Mouse (Mus musculus) 3T3-L1 (cell line): ENCODE results near the gene Rangap1.

Source experiments
- DNase-seq: peaks from one replicate; pipeline ENCODE4 v3.0.0-alpha.2; 2015; ENCODE audit warnings: low read depth, low spot score

The Rangap1 gene

DNA sequence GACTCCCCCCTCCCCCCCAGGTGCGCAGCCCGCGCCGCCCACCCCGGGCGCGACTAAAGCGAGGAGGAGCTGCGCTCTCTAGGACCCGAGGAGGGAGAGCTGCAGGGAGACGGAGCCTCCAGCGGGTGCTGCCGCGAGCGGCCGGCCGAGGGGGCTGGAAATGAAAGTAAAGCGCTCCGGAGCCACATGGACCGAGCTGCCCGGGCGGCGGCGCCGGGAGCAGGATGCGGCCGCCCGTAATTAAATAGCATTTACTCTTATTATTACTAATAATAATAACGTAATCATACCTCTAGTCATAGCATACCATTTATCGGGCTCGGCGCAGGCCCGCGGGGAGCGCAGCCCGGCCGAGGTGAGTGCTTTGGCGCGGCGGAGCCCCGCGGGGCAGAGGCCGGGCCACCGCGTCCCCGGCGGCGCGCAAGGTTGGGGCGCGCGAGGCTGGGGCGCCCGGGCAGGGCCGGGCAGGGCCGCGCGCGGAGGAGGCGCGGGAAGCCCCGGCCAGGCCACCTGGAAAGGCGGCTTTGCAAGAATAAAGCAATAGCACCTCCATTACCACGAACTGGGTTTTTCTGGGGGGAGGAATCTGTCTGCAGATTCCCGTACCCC is at the start of gene Rangap1, which contains the start of gene Zc3h7b:
Gene Rangap1, minus strand, starts transcription at position 539 of the 609 bp plus-strand sequence.
Gene Zc3h7b, plus strand, starts transcription at position 66 of the 609 bp plus-strand sequence.
- DNase-seq = peak; percentile 68

DNA sequence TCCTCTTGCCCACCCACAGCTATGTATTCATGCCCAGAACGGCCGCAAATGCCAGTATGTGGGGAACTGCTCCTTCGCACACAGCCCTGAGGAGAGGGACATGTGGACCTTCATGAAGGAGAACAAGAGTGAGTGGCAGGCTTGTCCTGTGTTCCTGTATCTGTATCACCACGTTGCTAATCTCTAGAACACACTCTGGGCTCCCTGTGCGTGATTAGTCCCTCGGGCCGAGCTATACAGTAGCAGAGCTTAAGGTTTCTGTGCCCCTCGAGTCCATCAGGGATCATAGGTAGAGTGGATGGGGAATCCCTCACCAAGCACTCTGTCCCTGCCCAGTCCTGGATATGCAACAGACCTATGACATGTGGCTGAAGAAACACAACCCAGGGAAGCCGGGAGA is 47.1 kb upstream of the Rangap1 start:
- DNase-seq = no peak

DNA sequence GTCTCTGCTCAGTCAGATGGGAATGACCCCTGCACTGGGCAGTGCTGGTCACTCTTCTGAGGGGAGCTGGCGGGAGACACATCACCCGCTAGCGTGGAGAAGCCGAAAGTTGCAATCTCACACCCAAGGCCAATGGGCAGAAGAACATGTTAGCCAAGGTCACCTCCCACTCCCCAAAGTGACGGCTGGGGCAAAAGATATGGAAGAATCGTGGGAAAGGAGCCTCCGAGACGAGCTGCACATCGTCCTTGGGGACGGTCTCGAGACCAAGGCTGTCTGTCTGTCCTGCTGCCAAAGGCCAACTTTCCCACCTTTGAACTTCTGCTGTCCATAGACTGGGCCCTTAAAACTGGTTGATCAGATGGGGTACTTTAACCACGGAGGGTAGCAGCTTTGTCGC is 42.2 kb upstream of the Rangap1 start:
- DNase-seq = no peak

DNA sequence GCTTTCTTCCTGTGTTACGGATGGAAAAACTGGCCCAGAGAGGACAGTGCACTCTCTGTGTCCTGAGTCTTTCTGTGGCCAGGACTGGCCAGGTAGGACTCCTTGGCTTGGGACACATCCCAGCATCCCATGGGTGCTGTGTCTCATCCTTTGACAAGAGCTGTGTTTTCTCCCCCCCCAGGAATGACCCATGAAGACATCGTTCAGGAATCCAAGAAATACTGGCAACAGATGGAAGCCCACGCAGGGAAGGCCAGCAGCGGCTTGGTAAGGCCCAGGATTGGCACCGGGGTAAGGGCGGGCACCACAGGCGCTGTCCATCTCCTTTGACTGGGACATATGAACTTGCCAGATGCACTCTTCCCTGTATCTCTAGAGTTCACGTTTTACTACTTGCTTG is 40.4 kb upstream of the Rangap1 start:
- no peak for DNase-seq

DNA sequence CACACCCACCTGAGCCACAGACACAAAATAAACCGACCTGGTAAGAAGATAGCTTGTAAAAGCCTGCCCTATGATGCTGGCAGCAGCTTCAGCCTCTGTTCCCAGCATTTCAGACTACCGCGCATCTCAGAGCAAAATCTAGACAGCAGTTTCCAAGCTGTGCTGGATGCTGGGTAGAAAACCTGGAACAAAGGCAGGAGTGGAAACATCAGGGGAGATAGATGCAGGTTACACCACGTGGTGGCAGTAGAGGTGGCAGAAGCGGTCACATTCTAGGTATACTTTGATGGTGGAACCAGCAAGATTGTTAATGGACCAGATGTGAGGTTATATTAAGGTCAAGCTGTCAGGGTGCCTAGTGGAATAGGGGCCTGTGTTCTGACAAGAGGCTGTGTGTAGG is 39.4 kb upstream of the Rangap1 start:
- DNase-seq = peak; percentile 27

DNA sequence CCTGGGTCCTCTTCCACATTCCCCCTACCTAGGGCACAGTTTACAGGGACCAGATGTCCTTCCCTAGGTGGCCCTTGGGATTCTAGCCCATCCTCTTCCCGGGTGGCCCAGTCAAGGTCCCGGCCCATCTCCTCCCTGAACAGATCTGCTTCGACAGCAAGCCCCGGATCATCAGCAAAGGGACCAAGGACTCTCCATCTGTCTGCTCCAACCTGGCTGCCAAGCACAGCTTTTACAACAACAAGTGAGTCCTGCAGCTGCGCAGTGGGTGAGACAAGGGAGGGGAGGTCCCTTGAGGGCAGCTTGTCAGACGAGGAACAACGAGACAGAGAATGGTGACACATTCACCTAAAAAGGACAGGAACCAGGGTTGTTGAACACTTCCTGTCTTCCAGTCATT is 36.5 kb upstream of the Rangap1 start:
- DNase-seq = no peak

DNA sequence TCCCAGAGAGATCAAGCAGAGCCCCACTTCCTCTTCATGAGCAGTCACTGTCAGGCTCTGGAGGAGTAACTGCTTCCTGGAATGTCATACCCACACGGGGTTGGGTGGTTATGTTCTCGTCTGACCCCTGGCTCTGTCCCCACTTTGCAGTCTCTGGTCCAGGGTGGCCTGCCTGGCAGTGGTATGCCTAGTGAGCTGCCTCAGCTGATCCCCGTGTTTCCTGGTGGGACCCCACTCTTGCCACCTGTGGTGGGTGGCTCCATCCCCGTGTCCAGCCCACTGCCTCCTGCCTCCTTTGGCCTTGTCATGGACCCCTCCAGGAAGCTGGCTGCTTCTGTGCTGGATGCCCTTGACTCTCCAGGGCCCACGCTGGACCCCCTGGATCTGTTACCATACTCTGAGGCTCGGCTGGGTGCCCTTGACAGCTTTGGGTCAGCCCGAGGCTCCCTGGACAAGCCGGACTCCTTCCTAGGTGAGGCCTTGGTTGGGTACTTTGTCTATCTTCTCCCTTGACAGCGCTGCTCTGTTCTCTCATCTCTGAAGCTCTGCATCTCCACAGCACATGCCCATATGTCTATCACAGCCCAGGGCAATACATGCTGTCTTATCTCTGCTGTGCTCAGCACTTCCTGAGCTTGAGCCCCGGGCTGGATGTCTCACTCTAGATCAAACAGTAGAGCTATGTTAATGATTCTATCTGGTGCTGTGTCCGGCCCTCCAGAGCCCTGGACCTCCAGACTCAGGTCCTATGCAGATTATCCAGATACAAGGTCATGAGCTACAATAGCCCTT is 31.5 kb upstream of the Rangap1 start:
- no peak for DNase-seq

DNA sequence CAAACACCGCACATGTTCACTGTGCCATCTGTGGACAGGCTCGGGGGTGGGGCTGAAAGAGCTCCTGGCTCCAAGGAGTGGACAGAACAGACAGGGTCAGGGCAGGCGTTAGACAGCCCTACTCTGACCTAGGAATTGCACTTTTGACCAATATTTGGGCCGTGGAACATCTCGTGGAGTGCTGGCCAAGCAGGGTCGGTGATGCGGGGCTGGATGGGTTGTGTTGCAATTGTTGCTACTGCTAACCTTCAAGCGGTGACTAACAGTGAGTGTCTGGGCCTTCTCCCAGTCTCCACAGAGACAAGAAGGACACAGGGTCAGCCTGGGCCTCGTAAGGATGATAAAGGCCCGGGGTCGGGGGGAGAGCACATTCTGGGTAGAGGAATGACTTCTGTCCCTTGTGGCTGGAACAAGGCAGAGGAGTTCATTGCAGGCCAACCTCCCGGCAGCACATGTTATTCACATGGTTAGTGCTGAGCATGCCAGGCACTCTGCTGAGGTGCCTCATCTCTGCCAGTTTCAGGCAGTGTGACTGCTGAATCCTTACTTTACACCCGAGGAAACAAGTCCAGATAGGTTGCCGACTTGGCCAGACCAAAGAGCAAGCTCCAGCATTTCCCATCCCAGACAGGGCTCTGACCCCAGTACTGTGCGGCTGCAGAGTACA is 29.3 kb upstream of the Rangap1 start:
- DNase-seq = peak; percentile 44

DNA sequence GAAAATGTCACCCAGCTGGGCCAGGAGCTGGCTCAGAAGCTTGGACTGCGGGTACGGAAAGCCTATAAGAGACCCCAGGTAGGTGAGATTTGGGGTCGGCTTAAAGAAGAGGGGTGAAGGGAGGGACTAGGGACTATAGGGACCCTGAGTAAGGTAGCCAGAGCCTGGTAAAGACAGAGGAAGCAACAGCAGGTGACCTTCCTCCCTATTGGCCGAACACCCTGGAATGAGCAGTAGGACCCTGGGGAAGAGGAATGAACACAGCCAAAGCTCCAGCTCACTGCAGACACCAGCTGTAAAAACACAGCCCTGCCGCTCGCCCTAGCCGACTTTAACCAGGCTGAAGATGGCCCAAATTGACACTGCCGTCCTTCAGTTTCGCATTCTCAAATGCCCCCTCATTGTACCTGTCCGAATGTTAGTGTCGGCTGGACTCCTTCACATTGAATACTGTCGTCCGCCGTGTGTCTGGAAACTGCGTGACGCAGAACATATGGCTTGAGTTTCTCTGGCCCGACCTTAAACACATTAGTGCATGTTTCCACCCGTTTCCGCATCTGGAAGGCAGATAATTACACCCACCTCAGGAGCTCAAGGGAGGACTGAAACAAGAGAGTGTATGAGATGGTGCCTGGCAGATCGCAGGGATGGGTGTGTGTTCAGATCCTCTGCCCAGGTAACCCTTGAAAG is 27.2 kb upstream of the Rangap1 start:
- DNase-seq = no peak

DNA sequence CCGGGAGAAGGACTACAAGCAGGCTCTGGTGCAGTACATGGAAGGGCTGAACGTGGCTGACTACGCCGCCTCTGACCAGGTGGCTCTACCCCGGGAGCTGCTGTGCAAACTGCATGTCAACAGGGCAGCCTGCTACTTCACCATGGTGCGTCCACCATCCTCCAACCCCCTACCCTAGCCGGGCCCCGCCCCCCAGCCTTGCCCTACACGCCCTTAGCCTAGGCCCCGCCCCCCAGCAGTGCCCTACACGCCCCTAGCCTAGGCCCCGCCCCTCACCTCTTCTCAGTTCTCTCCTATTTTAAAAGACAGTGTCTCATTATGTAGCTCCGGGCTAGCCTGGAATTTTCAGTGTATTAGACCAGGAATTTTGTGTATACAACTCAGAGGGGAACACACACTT is 23.7 kb upstream of the Rangap1 start:
- no peak for DNase-seq

DNA sequence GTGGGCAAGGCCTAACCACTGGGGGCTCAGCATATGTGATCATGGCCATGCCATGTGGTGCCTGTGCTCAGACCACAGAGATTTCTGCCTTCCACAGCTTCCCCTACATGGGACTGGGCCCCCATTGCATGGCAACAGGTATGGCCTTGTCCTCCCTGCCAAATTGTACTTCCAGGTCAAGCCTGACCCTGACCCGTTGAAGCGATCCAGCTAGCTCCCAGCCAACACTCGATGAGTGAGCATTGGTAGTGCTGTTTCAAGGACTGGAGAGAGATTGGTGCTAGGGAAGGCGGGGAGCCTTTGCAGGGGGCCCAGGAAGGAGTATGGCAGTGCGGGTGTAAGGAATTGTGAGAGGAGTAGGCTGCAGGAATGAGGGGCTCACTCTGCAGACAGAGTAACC is 21.1 kb upstream of the Rangap1 start:
- DNase-seq = no peak

DNA sequence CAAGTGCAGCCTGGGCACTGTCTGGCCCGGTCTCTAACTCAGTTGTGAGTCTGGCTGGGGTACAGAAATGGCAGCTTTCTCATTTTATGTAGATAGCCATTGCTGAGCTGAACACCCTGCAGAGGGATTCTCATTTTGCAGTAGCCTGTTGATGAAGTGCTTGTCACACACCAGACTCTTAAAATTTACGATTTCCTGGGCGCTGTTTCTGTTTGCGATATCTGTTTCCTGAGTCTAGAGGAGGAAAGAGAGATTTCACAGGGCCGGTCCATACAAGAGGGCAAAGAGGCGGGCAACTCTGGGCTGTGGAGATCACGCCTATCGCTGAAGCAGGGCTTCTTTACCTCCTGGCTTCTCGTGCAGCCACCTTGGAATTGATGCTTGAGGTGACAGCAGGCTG is 20.3 kb upstream of the Rangap1 start:
- DNase-seq = no peak

DNA sequence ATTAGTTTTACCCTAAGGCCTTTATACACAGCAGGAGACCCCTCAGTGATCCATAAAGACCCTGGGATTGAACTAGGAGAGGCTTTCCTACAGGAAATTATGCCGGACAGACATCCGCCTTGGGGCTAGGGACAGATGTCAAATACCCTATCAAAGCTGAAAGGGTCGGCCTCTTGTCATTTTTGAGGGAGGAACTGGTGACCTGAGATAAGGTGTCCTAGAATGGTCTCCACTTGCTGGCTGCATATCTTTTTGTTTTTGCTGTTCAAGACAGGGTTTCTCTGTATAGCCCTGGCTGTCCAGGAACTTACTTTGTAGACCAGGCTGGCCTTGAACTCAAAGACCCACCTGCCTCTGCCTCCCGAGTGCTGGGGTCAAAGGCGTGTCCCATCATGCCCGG is 19.2 kb upstream of the Rangap1 start:
- DNase-seq = no peak

DNA sequence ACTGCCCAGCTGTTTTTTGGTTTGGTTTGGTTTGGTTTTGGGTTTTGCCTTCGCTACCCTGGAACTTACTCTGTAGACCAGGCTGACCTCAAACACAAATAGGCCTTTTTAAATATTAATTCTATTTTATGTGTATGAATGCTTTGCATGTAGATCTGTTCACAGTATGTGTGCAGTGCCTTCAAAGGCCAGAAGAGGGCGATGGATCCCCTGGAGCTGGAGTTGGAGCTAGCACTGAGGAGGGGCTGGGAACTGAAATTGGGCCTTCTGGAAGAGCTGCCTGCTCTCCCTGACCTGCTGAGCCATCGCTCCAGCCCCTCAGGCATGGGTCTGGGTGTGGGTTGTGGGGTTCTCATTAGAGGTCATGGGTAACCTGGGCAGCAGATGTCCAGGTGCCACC is 16.6 kb upstream of the Rangap1 start:
- no peak for DNase-seq

DNA sequence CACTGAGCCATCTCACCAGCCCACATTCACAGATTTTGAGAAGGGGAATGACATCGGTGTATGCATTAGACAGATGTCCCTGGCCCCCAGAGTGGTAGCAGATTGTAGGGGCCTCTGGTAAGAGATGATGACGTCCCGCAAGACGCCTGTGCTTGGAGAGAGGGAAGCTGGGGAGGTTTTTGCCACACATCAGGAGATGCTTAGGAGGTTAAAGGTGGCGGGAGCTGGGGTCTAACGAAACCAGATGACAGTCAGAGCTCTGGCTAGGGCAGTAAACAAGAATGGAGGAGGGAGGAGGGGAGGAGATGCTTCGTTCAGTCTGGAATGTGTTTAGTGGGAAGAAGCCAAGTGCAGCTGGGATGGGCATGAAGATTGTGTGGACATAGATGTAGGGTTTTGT is 16.1 kb upstream of the Rangap1 start:
- no peak for DNase-seq

DNA sequence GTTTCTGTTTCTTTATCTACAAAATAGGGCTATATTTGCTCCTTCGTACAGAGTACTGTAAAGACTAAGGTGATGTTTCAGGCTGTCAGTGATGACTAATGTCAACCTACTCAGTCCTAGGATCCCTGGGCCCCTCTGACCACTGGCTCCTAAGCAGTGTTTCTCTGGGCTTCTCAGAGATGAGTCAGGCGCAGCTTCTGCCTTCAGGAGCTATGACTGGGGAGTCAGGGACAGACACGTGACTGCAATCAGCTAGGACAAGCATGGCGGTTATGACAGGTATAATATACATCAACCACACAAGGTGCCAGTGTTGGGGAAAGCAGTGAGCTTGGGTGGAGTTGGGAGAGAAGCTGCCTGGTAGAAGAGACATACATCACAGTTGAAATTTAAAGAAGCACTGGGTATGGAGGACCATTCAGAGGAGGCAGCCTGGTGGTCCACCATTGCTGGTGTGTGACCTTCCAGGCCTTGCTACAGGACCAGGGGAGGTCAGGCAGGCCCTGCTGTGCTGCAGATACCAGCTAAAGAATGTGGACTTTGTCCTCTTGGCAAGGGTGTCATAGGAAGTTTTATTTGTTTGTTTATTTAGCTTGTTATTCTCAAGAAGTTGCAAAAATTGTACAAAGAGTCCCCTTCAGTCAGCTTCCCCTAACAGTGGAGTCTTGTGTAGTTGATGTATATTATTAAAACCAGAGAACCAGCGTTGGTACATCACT is 15.2 kb upstream of the Rangap1 start:
- peak; percentile 75 for DNase-seq

DNA sequence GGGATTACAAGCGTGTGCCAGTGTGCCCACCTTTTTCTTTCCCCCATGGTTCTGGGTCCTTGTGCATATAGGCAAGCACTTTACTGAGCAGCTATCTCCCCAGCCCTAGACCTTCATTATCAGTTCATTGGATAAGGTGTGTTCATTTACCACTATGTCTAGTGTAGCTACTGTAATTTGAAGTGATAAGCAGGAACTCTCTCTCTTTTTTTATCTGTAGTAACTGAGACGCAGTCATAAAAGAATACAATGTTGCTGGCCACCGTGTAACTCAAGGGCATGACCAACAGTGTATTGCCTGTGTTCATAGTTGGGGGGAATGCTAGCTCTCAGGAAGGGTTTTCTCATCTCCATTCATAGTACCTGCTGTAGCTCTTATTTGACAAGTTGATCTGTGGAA is 14.2 kb upstream of the Rangap1 start:
- DNase-seq = no peak

DNA sequence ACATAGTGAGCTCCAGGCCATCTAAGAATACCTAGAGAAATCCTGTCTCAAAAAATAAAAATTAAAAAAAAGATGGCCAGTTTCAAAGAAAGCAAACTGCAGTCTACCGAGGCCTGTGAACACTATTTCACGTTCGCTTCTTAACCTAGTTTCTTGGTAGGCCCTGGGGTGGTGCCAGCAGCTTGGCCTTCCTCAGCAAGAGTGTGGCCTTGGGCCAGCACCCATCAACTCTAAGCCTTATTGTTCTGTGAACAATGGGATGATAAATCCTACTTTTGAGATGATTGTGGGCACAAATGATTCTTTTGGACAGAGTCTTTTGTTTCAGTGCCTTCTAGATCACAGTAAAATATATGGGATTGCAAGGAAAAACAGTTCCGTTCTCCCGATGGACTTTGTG is 13.4 kb upstream of the Rangap1 start:
- DNase-seq = no peak

DNA sequence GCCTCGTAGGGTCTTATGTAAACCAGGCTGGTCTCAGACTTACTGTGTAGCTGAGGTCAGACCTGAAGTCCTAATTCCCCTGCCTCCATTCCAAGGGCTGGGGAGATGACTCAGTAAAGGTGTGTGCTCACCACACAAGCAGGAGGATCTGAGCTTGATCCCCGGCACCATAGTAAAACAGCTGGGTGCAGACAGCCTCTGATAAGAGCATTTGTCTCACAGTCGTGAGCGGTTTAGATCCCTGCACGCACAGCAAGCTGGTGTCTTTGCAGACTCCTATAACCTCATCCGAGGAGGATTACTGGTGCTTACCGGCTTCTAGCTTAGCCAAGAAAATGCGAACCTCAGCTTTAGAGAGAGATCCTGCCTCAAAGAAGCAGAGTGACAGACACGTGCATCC is 8.3 kb upstream of the Rangap1 start:
- no peak for DNase-seq

DNA sequence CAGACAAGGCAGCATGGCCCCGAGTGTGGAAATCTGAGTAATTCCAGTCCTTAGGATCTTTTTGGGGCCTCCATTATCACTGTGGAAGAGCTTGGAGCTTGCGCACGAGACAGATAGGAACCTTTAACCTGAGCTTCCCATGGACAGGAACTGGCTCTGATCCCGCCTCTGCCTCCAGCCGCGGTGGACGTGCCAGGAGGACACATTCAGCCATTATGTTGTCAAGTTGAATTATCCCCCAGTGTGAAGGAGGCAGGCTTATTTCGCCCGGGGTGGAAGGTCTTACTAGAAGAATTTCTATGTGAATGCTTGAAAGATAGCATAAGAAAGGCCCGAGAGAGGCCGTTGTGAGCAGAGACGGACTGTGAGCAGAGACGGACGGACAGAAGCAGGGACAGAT is 4.4 kb upstream of the Rangap1 start:
- no peak for DNase-seq

DNA sequence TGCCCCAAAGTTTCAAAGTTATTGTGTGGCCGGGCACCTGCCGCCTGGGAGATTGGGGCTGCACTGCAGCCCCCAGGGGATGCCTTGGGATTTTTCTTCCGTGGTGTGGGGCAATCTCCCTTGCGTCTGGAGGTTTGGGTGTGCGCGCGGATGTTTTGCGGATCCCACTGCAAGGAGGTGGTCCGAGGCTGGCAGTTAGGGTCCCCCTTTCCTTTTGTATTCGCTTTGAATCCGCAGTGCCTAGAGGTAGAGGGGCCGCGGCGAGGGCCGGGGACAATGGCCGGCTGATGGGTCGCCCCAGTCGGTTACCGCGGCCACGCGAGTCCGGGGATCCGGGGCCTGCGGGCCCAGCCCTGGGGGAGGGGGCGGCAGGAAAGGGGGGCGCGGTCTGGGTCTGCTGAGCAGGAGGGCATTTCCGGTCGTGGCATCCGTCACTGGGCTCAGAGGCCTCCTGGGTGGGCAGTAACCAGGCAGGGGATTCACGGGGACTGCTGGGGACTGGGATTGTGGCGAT is 328 bp upstream of the Rangap1 start:
- peak; percentile 47 for DNase-seq
